Mouse (Mus musculus) heart, embryonic 16.5 days (tissue): ENCODE measurements around the gene Srarp. TPM values are rescaled to one million over a fixed set of nuclear protein-coding genes. Genes with fewer than 3 reads are reported as not detected.

Source experiments
- ATAC-seq: fragments of 200-750 bp; cut with Nextera tagmentation; replicated peaks from 2 replicates; pipeline ENCODE4 v1.8.0; 2017; ENCODE audit warnings: moderate number of reproducible peaks; ENCODE audit not compliant: insufficient read depth, low FRiP score; ENCODE audit errors: extremely low read depth
- H3K27ac ChIP-seq: fragments of 300-500 bp; sonication (generic); 2 replicates; pipeline ENCODE4 v1.5.1; 2014; ENCODE audit warnings: mild to moderate bottlenecking, low read length, control low read depth, moderate library complexity
- H3K27me3 ChIP-seq: fragments of 300-500 bp; sonication (generic); 2 replicates; pipeline ENCODE4 v1.6.1; 2014; ENCODE audit warnings: low read length, mixed read lengths; ENCODE audit not compliant: control insufficient read depth, insufficient read depth
- H3K36me3 ChIP-seq: fragments of 300-500 bp; sonication (generic); 2 replicates; pipeline ENCODE4 v1.6.1; 2014; ENCODE audit not compliant: control insufficient read depth, insufficient read depth
- H3K4me1 ChIP-seq: fragments of 300-500 bp; sonication (generic); 2 replicates; pipeline ENCODE4 v1.6.1; 2014; ENCODE audit warnings: low read length, mixed read lengths; ENCODE audit not compliant: control insufficient read depth, insufficient read depth
- H3K4me2 ChIP-seq: fragments of 300-500 bp; sonication (generic); 2 replicates; pipeline ENCODE4 v1.6.1; 2014; ENCODE audit warnings: low read depth, mild to moderate bottlenecking, control low read depth, low read length
- H3K4me3 ChIP-seq: fragments of 300-500 bp; sonication (generic); 2 replicates; pipeline ENCODE4 v1.5.1; 2014; ENCODE audit warnings: mild to moderate bottlenecking, control low read depth, low read length
- H3K9ac ChIP-seq: fragments of 300-500 bp; sonication (generic); 2 replicates; pipeline ENCODE4 v1.6.1; 2014; ENCODE audit warnings: low read length, control low read depth
- H3K9me3 ChIP-seq: fragments of 300-500 bp; sonication (generic); replicated peaks from 2 replicates; pipeline ENCODE4 v1.6.1; 2016; ENCODE audit warnings: low read length; ENCODE audit not compliant: control insufficient read depth
- WGBS: fragments of 180-500 bp; shearing (Covaris S2); extraction: QIAGEN DNeasy Blood & Tissue Kit; methylation state at CpG from one replicate; pipeline ENCODE4 v1.1.7; 2014; 5-methylcytosine and 5-hydroxymethylcytosine counted together
- polyA plus RNA-seq: library from polyadenylated mRNA; unstranded; fragments of >200 nt; fragmentation: Nextera tagmentation; extraction: Ambion mirVana; gene quantifications from 2 replicates; pipeline ENCODE4 v1.2.1, GENCODE M21; 2015

Gene Srarp
- polyA plus RNA-seq, 1 experiment from 2014 or later, result not detected

DNA sequence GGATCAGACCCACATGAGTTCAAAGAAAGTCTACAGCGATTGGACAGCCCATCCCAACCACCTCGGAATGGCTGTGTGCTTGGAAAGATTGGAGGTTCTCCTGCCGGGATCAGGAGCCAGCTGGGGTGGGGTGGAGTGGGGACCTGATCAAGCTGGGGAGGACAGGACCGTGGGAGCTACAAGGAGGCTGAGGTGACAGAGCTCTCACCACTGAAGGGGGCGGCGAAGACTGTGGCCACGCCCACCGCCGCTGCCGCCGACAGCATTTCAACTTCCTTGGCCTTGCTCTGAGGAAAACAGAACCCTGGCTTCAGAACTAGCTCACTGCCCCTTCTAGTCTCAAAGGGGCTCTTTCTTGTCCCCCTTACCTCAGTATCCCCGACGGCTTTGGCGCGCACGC, 41.2 kb downstream of the Srarp start:
- no peaks in the 10 kb centered on the region for H3K36me3 ChIP-seq
- peak overlapping the region; percentile 19 for H3K4me3 ChIP-seq
- H3K27me3 ChIP-seq, result no peaks in the 10 kb centered on the region; the same call in 1 of the 2 replicates
- H3K9ac ChIP-seq, result no peak overlapping the region
- no peak for ATAC-seq
- 16% methylated on average over 16 of the region's 16 CpGs for WGBS
- peaks cover 5% of the 10 kb centered on the region; the same call in 1 of the 2 replicates for H3K4me1 ChIP-seq
- H3K27ac ChIP-seq, result no peak overlapping the region
- H3K9me3 ChIP-seq, result no peaks in the 10 kb centered on the region
- peak overlapping the region; percentile 45 for H3K4me2 ChIP-seq

DNA sequence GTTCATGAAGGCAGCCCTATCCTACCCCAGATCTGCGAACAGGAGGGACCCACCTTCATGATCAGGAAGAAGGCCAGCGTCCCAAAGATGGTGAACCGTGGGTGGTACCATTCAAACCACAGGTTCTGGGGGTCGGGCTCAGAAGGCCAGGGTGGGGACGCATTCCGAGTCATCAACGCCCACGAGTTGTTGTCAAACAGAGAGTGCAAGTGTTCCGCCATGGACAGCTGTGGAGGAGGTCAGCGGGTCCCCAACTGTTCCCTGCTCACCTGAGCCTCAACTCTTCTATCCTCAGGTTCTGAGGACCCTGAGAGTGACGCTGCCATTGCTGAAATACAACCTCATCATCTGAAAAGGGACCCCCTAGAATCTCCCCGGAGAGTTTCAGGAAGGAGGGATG, 44.6 kb downstream of the Srarp start:
- Histone ChIP-seq H3K4me3 (no peak overlapping the region), H3K4me2 (no peak overlapping the region), H3K4me1 (peaks cover 5% of the 10 kb centered on the region; the same call in 1 of the 2 replicates), H3K9ac (no peak overlapping the region), H3K9me3 (no peaks in the 10 kb centered on the region), H3K27me3 (no peaks in the 10 kb centered on the region; the same call in 1 of the 2 replicates), H3K27ac (no peak overlapping the region), H3K36me3 (no peaks in the 10 kb centered on the region)
- ATAC-seq, result no peak
- WGBS, result 74% methylated on average over 12 of the region's 12 CpGs

DNA sequence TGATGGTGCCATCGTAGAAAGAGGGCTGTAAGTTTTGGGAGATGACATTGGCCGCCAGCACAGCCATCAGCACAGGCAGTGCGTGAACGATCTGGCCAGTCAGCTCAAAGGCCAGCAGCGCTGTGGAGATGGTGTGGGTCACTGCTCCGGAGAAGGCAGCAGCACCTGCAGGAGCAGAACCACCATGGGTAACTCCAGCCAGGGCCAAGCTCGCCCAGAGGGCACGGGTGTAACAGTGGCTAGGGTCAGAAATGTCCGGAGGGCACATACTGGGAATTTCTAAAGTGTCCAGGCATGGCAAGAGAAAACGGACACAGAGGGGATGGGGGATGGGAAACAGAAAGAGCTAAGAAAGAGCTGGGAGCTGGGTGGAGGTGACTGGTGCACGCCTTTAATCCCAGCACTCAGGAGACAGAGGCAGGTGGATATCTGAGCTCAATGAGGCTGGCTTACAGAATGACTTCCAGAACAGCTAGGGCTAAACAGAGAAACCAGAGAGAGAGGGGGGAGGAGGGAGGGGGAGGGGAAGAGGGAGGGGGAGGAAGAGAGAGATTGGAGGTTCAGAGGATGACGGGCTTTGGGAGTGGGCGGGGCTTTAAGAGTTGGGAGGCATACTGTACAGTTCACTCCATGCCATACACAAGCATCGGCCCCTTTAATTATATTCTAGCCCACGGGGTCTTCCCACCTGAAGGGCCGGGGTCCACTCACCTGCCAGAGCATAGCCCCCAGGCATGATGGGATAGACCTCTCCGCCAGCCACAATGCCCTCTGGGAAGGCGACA, 46.3 kb downstream of the Srarp start:
- Histone ChIP-seq H3K4me1 (no peaks in the 10 kb centered on the region; the same call in 1 of the 2 replicates), H3K36me3 (no peaks in the 10 kb centered on the region), H3K27me3 (peaks cover 1% of the 10 kb centered on the region), H3K9ac (no peak overlapping the region), H3K9me3 (no peaks in the 10 kb centered on the region), H3K4me3 (no peak overlapping the region), H3K4me2 (no peak overlapping the region), H3K27ac (no peak overlapping the region)
- WGBS, result 71% methylated on average over 18 of the region's 18 CpGs
- no peak for ATAC-seq

DNA sequence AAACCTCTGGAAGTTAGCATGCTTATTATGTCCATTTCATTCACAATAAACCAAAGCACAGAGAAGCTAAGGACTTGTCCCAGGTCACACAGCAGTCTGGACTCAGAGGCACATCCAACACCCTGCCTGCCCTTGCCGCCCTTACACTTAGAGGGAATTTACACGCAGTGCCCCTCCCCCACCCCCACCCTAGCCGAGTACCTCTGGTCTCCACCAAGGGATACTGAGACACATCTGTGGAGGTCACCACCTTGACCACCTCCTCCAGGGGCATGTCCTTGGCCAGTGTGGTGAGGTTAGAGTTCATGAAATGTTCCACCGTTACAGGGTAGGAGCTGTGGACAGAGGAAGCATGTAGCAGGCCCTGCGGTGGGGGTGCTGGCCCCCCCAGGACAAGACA, 48.0 kb downstream of the Srarp start:
- Histone ChIP-seq H3K27me3 (peaks cover 17% of the 10 kb centered on the region), H3K4me1 (no peaks in the 10 kb centered on the region), H3K9me3 (no peaks in the 10 kb centered on the region), H3K36me3 (no peaks in the 10 kb centered on the region), H3K4me3 (no peak overlapping the region), H3K9ac (no peak overlapping the region), H3K4me2 (no peak overlapping the region), H3K27ac (no peak overlapping the region)
- WGBS, result 69% methylated on average over 5 of the region's 5 CpGs
- no peak for ATAC-seq

DNA sequence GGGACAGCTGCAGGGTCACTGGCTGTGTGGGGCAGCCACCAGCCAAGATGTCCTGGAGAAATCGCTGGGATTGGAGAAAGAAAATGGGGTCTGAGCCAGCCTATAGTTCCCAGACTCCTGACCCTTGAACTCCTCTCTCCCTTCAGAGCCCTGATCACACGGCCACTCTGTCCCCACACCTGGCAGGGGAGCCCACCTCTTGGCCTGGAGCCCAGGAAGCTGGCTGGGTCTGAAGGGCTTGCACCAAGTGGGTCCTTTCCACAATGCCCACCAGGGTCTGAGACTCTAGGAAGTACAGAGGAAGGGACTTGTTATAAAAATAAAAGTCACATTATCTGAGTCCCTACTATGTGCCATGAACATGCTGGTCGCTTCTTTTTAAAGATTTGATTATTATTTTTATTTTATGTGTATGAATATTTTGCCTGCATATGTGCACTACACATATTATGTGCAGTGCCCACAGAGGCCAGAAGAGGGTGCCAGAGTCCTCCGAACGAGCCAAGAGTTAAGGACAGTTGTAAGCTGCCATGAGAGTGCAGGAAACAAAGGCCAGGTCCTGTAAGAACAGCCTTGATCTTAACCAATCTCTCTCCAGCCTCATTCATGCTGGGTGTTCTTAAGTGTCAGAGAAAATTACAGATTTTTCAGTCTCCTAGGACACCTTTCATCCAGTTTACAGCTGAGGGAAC, 48.7 kb downstream of the Srarp start:
- Histone ChIP-seq H3K27ac (no peak overlapping the region), H3K4me3 (no peak overlapping the region), H3K9me3 (no peaks in the 10 kb centered on the region), H3K4me1 (peaks cover 5% of the 10 kb centered on the region; the same call in 1 of the 2 replicates), H3K9ac (no peak overlapping the region), H3K36me3 (no peaks in the 10 kb centered on the region), H3K4me2 (no peak overlapping the region), H3K27me3 (peaks cover 24% of the 10 kb centered on the region)
- ATAC-seq, result no peak
- 19% methylated on average over 5 of the region's 5 CpGs for WGBS

DNA sequence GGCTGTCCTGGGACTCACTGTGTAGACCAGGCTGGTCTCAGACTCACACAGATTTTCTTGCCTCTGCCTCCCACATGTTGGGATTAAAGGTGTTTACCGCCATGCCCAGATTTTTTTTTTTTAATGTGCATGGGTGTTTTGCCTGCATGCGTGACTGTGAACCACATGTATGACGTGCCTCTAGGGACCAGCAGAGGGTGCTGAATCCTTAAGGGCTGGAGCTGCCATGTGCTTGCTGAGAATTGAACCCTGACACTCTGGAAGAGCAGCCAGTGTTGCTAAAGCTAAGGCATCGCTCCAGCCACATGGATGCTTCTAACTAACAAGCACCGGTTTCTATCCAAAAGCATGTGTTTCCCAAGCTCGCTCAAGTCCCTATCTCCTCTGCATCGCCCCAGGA, 49.8 kb downstream of the Srarp start:
- Histone ChIP-seq H3K9ac (no peak overlapping the region), H3K4me3 (no peak overlapping the region), H3K4me2 (no peak overlapping the region), H3K9me3 (no peaks in the 10 kb centered on the region), H3K36me3 (no peaks in the 10 kb centered on the region), H3K27ac (no peak overlapping the region), H3K27me3 (peaks cover 35% of the 10 kb centered on the region), H3K4me1 (peaks cover 7% of the 10 kb centered on the region; the same call in 1 of the 2 replicates)
- no peak for ATAC-seq
- 73% methylated on average over 7 of the region's 7 CpGs for whole genome bisulfite sequencing

DNA sequence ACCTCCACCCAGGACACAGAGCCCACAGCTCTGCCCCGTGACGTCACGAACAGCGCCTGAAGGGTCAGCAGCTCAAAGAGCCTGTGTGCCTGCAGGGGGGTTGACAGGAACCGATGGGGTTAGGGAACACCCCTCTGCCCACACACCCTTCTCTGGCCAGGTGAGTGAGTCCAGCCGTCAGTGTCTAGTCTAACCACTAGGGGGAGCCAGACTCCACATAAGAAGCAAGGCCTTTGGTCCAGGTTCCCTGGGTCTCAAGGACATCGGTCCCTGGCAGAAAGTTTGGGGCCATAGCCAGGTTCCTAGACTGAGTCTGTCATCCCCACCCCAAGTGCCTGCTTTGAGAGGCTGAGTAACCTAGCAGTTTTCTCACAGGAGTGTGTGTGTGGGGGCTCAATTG, 50.6 kb downstream of the Srarp start:
- Histone ChIP-seq H3K27me3 (peaks cover 42% of the 10 kb centered on the region), H3K9ac (no peak overlapping the region), H3K4me3 (no peak overlapping the region), H3K27ac (no peak overlapping the region), H3K4me1 (peaks cover 7% of the 10 kb centered on the region; the same call in 1 of the 2 replicates), H3K4me2 (no peak overlapping the region), H3K36me3 (no peaks in the 10 kb centered on the region), H3K9me3 (no peaks in the 10 kb centered on the region)
- peak; percentile 28; the same call in 1 of the 2 replicates for ATAC-seq
- 3% methylated on average over 7 of the region's 7 CpGs for WGBS
